Mouse (Mus musculus) lung, postnatal 0 days (tissue): ENCODE data around the gene Npas1. TPM values are rescaled to one million over a fixed set of nuclear protein-coding genes. Genes with fewer than 3 reads are reported as not detected.

ENCODE experiments used
- ATAC-seq: fragments of 200-750 bp; cut with Nextera tagmentation; 2 replicates; pipeline ENCODE4 v1.8.0; 2017; ENCODE audit warnings: moderate library complexity
- DNase-seq: peaks from one replicate; pipeline ENCODE4 v3.0.0-alpha.2; 2016; ENCODE audit warnings: low spot score
- H3K27ac ChIP-seq: fragments of 300-500 bp; sonication (generic); 2 replicates; pipeline ENCODE4 v1.5.1; 2014; ENCODE audit warnings: antibody characterized with exemption, mild to moderate bottlenecking, low read length, mixed read lengths
- H3K27me3 ChIP-seq: fragments of 300-500 bp; sonication (generic); replicated peaks from 2 replicates; pipeline ENCODE4 v1.6.1; 2014; ENCODE audit warnings: low read length, mixed read lengths; ENCODE audit not compliant: insufficient read depth
- H3K36me3 ChIP-seq: fragments of 300-500 bp; sonication (generic); 2 replicates; pipeline ENCODE4 v1.6.1; 2014; ENCODE audit warnings: low read length, mixed read lengths; ENCODE audit not compliant: insufficient read depth
- H3K4me1 ChIP-seq: fragments of 300-500 bp; sonication (generic); 2 replicates; pipeline ENCODE4 v1.6.1; 2014; ENCODE audit warnings: antibody characterized with exemption, low read depth, low read length, mixed read lengths; ENCODE audit not compliant: insufficient read depth
- H3K4me2 ChIP-seq: fragments of 300-500 bp; sonication (generic); replicated peaks from 2 replicates; pipeline ENCODE4 v1.6.1; 2014; ENCODE audit warnings: low read depth, mild to moderate bottlenecking, low read length, moderate library complexity, mixed read lengths
- H3K4me3 ChIP-seq: fragments of 300-500 bp; sonication (generic); 2 replicates; pipeline ENCODE4 v1.5.1; 2014; ENCODE audit warnings: low read depth, low read length
- H3K9ac ChIP-seq: fragments of 300-500 bp; sonication (generic); replicated peaks from 2 replicates; pipeline ENCODE4 v1.6.1; 2014; ENCODE audit warnings: low read depth, mild to moderate bottlenecking
- H3K9me3 ChIP-seq: fragments of 300-500 bp; sonication (generic); 2 replicates; pipeline ENCODE4 v1.6.1; 2016; ENCODE audit warnings: low read length, mixed read lengths
- CTCF ChIP-seq: IDR thresholded peaks from 2 replicates; pipeline ENCODE4 v1.5.1; 2016; ENCODE audit warnings: antibody characterized with exemption, mild to moderate bottlenecking
- EP300 ChIP-seq: IDR thresholded peaks from 2 replicates; pipeline ENCODE4 v1.6.1; 2016; ENCODE audit warnings: antibody characterized with exemption, mild to moderate bottlenecking, control low read depth
- WGBS: fragments of 180-500 bp; shearing (Covaris S2); extraction: QIAGEN DNeasy Blood & Tissue Kit; methylation state at CpG from one replicate; pipeline ENCODE4 v1.1.7; 2014; 5-methylcytosine and 5-hydroxymethylcytosine counted together
- polyA plus RNA-seq: library from polyadenylated mRNA; unstranded; fragments of >200 nt; fragmentation: Nextera tagmentation; extraction: Ambion mirVana; gene quantifications from 2 replicates; pipeline ENCODE4 v1.2.1, GENCODE M21; 2015

Gene Npas1
- polyA plus RNA-seq, 1 experiment from 2014 or later, result 0.17 TPM

- H3K9me3 ChIP-seq, result no peaks in the 10 kb centered on the region
- H3K4me2 ChIP-seq, result no peak overlapping the region
- no peaks in the 10 kb centered on the region for H3K4me1 ChIP-seq
- no peak overlapping the region for H3K9ac ChIP-seq
- no peak overlapping the region for H3K27ac ChIP-seq
- peak; percentile 72 for TF ChIP-seq CTCF
- no peak for TF ChIP-seq EP300
- ATAC-seq, result no peak
- peak; percentile 61 for DNase-seq
- no peaks in the 10 kb centered on the region for H3K27me3 ChIP-seq
- H3K36me3 ChIP-seq, result peaks cover 16% of the 10 kb centered on the region
- no peak overlapping the region for H3K4me3 ChIP-seq
- 38% methylated on average over 2 of the region's 2 CpGs for WGBS
Measured at GRCm38 (mm10) chr7:16493361-16493760, 15.8 kb upstream of the Npas1 start.

DNA sequence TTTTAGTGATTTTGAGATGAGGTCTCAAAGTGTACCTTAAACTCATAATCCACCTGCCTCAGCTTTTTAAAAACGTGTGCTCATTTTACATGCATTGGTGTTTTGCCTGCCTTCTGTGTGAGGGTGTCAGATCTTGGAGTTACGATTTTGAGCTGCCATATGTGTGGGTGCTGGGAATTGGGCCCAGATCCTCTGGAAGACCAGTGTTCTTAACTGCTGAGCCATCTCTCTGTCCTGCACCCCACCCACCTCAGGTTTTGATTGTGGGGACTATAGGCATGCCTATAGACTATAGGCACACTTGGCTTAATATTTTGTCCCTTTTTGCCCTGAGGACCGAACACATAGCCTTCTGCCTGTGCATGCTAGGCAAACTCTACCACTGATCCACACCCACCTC, 14.7 kb upstream of the Npas1 start:
- Histone ChIP-seq H3K4me1 (no peaks in the 10 kb centered on the region), H3K27ac (no peak overlapping the region), H3K4me3 (no peak overlapping the region), H3K9me3 (no peaks in the 10 kb centered on the region), H3K4me2 (no peak overlapping the region), H3K9ac (no peak overlapping the region), H3K36me3 (peaks cover 12% of the 10 kb centered on the region), H3K27me3 (no peaks in the 10 kb centered on the region)
- TF ChIP-seq EP300 (no peak), CTCF (no peak)
- no peak for ATAC-seq
- no peak for DNase-seq
- 59% methylated on average over 3 of the region's 3 CpGs for WGBS

DNA sequence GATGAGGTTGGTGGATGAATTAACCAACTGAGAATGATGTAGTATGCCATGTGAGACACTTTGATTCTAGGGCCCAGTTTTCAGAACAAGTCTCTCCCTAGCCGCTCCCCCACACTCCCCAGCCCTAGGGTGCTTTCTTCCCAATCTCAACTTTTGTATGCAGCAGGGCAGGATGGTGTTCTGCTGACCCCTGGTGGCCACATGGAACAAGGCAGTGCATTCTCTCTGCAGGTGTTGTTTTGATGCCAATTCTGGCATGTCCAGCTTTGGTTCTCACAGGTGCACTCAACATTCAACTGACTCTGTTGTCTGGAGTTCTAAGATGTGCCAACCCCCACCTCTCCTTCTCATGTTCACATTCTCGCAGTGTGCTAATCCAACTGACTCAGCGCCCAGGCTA, 14.2 kb upstream of the Npas1 start:
- no peaks in the 10 kb centered on the region for H3K27me3 ChIP-seq
- no peak overlapping the region for H3K27ac ChIP-seq
- H3K4me1 ChIP-seq, result no peaks in the 10 kb centered on the region
- no peak for TF ChIP-seq EP300
- TF ChIP-seq CTCF, result peak; percentile 97
- 36% methylated on average over 3 of the region's 3 CpGs for WGBS
- no peaks in the 10 kb centered on the region for H3K9me3 ChIP-seq
- ATAC-seq, result peak; percentile 66
- H3K9ac ChIP-seq, result no peak overlapping the region
- peaks cover 8% of the 10 kb centered on the region for H3K36me3 ChIP-seq
- no peak overlapping the region for H3K4me2 ChIP-seq
- no peak overlapping the region for H3K4me3 ChIP-seq
- DNase-seq, result peak; percentile 81

DNA sequence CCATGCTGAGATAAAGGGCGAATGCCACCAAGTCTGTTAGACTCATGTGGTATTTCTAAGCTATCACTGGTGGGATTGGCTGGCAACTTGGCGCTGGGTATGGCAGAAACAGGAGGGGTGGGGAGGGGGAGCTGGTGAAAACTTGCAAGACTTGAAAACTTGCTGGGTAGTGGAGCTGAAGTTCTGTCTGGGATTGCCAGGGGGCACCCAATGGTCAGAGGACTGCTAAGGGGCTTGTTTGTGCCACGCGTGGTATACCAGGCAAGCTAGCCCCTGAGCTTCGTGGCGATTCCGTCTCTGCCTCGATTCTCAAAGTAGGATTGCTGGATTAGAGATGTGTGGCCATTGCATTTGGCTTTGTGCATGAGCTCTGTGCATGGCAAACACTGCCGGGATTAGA, 12.4 kb upstream of the Npas1 start:
- TF ChIP-seq CTCF (no peak), EP300 (no peak)
- WGBS, result 86% methylated on average over 9 of the region's 9 CpGs
- no peaks in the 10 kb centered on the region for H3K27me3 ChIP-seq
- H3K9ac ChIP-seq, result no peak overlapping the region
- no peak overlapping the region for H3K27ac ChIP-seq
- H3K4me3 ChIP-seq, result no peak overlapping the region
- H3K4me2 ChIP-seq, result no peak overlapping the region
- no peaks in the 10 kb centered on the region for H3K4me1 ChIP-seq
- H3K36me3 ChIP-seq, result no peaks in the 10 kb centered on the region
- ATAC-seq, result no peak
- H3K9me3 ChIP-seq, result no peaks in the 10 kb centered on the region
- no peak for DNase-seq

- TF ChIP-seq CTCF, result no peak
- no peak for TF ChIP-seq EP300
- no peaks in the 10 kb centered on the region for H3K36me3 ChIP-seq
- DNase-seq (no peak), ATAC-seq (no peak)
- H3K27me3 ChIP-seq, result no peaks in the 10 kb centered on the region
- no peaks in the 10 kb centered on the region for H3K4me1 ChIP-seq
- H3K9me3 ChIP-seq, result no peaks in the 10 kb centered on the region
- H3K4me2 ChIP-seq, result no peak overlapping the region
- no peak overlapping the region for H3K9ac ChIP-seq
- no peak overlapping the region for H3K4me3 ChIP-seq
- no peak overlapping the region for H3K27ac ChIP-seq
Measured at GRCm38 (mm10) chr7:16488816-16489215, 11.3 kb upstream of the Npas1 start.

DNA sequence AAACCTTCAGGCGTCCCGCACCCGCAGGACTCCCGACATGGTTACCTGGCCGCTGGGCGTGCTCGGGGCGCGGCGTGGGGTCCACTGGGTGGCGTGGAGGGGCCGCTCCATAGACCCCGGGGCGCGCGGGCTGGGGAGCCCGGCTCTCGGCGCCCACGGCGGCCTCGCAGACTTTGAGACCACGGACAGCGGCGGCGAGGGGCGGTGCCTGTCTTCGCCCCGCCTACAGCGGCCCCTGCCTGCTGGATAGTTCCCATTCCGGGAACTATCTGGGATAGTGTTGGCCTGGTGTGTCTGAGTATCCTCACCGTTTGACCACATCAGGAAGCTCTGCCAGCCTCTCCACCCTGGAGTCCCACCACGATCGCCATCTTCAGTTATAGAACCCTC, 933 bp downstream of the Npas1 start:
- no peaks in the 10 kb centered on the region; the same call in 1 of the 2 replicates for H3K4me1 ChIP-seq
- H3K4me2 ChIP-seq, result 0 out of 2 replicates have a peak overlapping the region, but pooled peaks have one; percentile 20
- no peaks in the 10 kb centered on the region for H3K9me3 ChIP-seq
- DNase-seq (no peak), ATAC-seq (no peak)
- no peak overlapping the region for H3K9ac ChIP-seq
- WGBS, result 4% methylated on average over 33 of the region's 34 CpGs
- TF ChIP-seq EP300 (no peak), CTCF (no peak)
- H3K4me3 ChIP-seq, result no peak overlapping the region
- H3K36me3 ChIP-seq, result no peaks in the 10 kb centered on the region
- H3K27me3 ChIP-seq, result peaks cover 43% of the 10 kb centered on the region
- no peak overlapping the region for H3K27ac ChIP-seq
